Mouse (Mus musculus): ENCODE data around the gene Ralgps1. TPM values are rescaled to one million over a fixed set of nuclear protein-coding genes. Genes with fewer than 3 reads are reported as not detected.

The Ralgps1 gene
- polyA plus RNA-seq, 1 experiment = 1.1 TPM

DNA sequence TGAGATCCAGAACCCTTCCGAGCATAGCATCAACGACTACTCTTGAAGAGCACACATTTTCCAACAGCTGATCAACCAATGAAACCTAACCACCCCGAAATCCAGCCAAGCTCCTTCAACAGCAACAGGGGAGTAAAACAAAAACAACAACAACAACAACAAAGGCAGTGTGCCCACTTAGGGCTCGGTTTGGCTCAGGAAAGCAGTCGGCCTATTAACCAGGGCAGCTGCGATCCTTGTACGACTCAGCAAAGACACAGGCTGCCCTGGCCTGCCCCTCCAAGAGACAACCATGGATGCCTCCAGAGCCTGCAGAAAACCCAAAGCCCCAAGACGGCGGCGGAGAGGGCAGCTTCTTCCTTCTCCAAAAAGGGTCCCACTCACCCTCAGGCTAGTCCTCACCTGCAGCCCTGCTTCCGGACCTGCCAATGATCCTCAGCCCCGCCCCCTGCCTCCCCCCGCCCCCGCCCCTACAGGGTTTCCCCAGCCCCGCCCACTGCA, 960 bp downstream of the Ralgps1 start:
- no peak overlapping the region for H3K27ac ChIP-seq (replicated peaks; ENCODE audit: low read depth, low read length)
- peaks cover 6% of the 10 kb centered on the region; the same call in 1 of the 2 replicates for H3K4me1 ChIP-seq (ENCODE audit: control insufficient read depth, insufficient read depth, insufficient read length, low read length)
- H3K4me3 ChIP-seq (ENCODE audit: insufficient read depth, low read depth, low read length) = peak overlapping the region; percentile 50; the same call in 1 of the 2 replicates

DNA sequence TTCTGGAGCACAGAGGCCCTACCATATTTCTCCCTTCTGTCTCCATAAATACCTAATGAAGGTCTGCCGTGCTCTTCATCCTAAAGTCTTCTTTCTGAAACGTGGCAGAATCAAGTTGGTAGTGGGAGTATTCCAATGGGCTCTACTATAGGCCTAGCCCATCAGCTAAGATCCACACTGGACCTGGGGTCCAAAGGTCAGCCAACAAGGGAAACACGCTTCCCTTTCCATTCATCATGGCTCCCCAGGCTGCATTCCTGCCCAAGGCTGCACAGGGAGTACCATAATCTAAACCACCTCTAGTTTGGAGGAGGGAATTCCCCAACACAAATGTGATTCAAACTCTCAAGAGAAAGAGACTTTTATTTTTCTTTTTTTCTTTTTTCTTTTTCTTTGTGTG, 1.8 kb downstream of the Ralgps1 start:
- Histone ChIP-seq H3K4me1 (ENCODE audit: control insufficient read depth, insufficient read depth, insufficient read length, low read length) (peaks cover 8% of the 10 kb centered on the region; the same call in 1 of the 2 replicates), H3K4me3 (ENCODE audit: insufficient read depth, low read depth, low read length) (no peak overlapping the region)

DNA sequence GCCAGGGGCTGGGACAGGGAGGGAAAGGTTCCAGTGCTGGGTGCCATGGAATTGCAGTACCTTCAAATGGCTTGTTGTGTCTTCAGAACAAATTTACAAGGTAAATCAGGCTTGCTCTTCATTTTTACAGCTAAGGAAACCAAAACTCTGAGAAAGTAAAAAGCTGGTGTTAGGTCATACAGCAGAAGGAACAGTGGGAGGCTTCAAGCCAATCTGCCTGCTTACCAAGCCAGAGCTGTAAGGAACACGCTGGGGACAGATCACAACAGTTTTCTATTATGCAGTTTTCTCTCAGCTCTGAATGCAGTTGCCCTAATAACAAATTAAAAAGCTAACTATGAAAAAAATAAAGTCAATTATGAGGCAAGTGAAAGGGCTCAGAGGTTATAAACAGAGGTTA, 2.8 kb downstream of the Ralgps1 start:
- Histone ChIP-seq H3K4me1 (ENCODE audit: control insufficient read depth, insufficient read depth, insufficient read length, low read length) (peaks cover 8% of the 10 kb centered on the region; the same call in 1 of the 2 replicates), H3K27ac (replicated peaks; ENCODE audit: low read depth, low read length) (no peak overlapping the region), H3K4me3 (ENCODE audit: insufficient read depth, low read depth, low read length) (no peak overlapping the region)

More for the DNA sequence above, 1.8 kb downstream of the Ralgps1 start:
- H3K27ac ChIP-seq (replicated peaks; ENCODE audit: low read depth, low read length) = no peak overlapping the region

DNA sequence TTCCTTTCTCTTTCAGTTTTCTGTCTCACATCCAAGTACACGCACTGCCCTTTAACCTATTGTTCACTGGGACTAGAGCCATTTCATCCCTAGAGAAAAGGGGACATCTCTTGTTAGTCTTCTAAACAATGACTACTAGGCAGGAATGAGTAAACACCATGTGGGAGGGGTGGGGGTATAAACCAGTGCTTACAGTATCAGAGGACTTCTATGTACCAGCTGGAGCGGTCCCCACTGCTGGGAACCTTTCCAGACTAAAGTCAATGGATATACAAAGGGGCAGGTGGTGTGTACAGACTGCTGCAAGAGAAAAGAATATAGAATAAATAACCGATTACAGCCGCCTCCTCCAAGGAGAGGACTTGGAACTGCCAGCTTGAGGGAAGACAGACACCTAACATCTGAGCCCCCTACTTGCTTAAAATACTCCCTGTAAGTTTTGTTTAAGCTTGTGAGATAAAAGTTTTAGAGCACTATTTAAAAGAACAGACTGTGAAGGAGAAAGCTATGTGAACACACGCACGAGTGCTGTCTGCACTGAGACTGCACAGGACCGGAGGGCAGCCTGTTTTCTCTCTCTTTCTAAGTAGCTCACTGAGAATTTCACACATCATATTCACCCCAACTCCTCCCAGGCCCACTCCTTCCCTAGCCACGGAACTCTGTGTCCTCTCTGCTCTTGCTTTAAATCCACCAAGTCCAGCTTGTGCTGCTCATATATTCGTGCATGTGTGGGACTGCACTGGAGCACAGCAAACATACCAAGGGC, 5.4 kb downstream of the Ralgps1 start:
- H3K4me1 ChIP-seq (ENCODE audit: control insufficient read depth, insufficient read depth, insufficient read length, low read length) = peaks cover 8% of the 10 kb centered on the region; the same call in 1 of the 2 replicates
- H3K4me3 ChIP-seq (ENCODE audit: insufficient read depth, low read depth, low read length) = no peak overlapping the region
- no peak overlapping the region; the same call in 1 of the 2 replicates for H3K27ac ChIP-seq (replicated peaks; ENCODE audit: low read depth, low read length)

DNA sequence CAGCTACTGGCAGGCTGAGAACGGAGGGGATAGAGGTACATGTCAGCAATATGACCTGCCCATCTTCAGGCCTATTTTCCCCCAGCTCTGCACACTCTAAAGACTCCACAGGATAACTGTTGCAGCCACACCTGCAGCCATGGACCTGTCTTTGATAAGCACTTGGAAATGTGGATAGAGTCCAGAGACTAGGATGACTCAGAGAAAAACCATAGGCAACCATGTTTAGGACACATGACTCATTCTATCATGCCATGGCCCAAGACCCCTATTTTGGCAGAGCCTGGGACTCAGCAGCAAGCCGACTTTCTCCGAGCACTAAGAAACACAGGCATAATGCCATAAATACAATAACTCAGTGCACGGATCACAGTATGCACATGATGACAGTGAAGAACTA, 6.6 kb downstream of the Ralgps1 start:
- peaks cover 5% of the 10 kb centered on the region; the same call in 1 of the 2 replicates for H3K4me1 ChIP-seq (ENCODE audit: control insufficient read depth, insufficient read depth, insufficient read length, low read length)
- H3K4me3 ChIP-seq (ENCODE audit: insufficient read depth, low read depth, low read length) = no peak overlapping the region
- no peak overlapping the region for H3K27ac ChIP-seq (replicated peaks; ENCODE audit: low read depth, low read length)

DNA sequence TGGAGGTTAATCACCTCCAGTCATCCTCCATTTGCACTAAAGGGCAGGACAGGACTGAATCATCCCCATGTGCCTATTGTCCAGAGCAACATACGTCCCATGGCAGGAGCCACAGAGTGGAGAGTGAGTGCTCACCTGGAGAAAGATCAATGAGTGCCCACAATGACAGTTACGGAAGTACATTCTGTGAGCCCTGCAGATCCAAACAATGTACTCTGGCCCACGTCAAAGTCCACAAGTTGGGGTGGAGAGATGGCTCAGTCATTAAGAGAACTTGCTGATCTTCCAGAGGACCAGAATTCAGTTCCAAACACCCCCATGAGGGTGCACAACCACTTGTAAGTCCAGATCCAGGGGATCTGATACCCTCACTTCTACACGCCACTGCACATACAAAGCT, 7.4 kb downstream of the Ralgps1 start:
- Histone ChIP-seq H3K4me3 (ENCODE audit: insufficient read depth, low read depth, low read length) (no peak overlapping the region), H3K27ac (replicated peaks; ENCODE audit: low read depth, low read length) (no peak overlapping the region), H3K4me1 (ENCODE audit: control insufficient read depth, insufficient read depth, insufficient read length, low read length) (peaks cover 5% of the 10 kb centered on the region; the same call in 1 of the 2 replicates)

DNA sequence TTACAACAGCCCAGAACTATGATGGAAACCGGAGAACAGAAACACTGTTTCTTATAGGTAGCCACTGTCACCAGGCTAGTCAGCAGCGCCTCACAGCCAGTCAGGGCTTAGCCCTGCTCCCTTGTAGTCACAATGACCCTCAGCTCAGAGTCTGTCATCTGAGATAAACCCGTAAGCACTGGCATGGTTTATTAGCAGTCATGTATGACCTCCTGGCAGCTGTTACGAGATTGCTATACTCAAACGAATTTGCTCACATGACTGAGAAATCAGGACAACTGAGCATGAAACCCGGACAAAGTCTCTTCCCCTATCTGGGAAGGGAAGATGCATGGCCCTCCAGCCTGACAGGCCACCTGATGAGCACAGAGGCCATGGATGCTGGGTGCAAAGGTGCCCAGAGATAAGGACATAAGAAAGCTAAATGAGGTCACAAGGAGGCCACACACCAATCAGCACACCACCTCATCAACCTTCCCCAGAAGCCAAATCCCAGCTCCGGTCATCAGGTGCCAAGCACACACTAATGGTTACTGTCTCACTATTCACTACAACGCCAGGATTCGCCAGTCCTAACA, 10.1 kb downstream of the Ralgps1 start:
- Histone ChIP-seq H3K27ac (replicated peaks; ENCODE audit: low read depth, low read length) (no peak overlapping the region), H3K4me3 (ENCODE audit: insufficient read depth, low read depth, low read length) (no peak overlapping the region)

DNA sequence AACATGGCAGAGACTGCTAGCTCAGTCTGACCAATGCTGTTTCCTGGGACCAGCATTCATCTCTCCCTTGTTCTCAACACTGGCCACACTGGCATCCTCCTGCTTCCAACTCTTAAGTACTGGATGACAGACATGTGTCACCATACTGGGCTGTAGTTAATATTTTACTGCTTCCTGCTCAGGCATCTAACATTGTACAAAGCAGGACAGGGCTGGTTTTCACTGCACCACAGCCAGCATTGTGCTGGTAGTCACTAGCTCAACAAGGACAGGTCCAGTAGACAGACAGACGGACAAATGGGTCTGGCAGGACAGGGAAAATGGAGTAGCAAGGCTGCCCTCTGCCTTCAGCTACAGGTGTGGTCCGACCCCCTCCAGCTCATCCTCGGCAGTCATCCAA, 10.7 kb downstream of the Ralgps1 start:
- no peak overlapping the region for H3K4me3 ChIP-seq (ENCODE audit: insufficient read depth, low read depth, low read length)
- H3K27ac ChIP-seq (replicated peaks; ENCODE audit: low read depth, low read length) = no peak overlapping the region
- peaks cover 5% of the 10 kb centered on the region; the same call in 1 of the 2 replicates for H3K4me1 ChIP-seq (ENCODE audit: control insufficient read depth, insufficient read depth, insufficient read length, low read length)

More for the DNA sequence above, 10.1 kb downstream of the Ralgps1 start:
- peaks cover 5% of the 10 kb centered on the region; the same call in 1 of the 2 replicates for H3K4me1 ChIP-seq (ENCODE audit: control insufficient read depth, insufficient read depth, insufficient read length, low read length)

DNA sequence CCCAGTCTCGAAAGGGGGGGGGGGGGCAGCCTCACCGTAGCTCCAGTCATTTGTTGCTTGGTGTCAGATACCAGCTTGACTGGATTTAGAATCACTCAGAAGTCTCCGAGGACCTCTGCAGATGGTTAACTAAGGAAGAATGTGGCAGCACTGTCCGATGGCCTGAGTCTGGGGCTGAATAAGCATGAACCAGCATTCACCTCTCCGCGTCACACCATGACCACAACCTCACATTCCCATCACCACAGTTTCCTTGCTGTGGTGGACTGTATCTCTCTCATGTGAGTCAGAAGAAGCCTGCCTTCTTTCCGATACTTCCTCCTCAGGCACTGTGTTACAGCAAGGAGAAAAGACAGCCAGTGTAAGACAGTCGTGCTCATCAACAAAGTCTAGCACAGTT, 12.1 kb downstream of the Ralgps1 start:
- no peaks in the 10 kb centered on the region for H3K4me1 ChIP-seq (ENCODE audit: control insufficient read depth, insufficient read depth, insufficient read length, low read length)
- no peak overlapping the region for H3K4me3 ChIP-seq (ENCODE audit: insufficient read depth, low read depth, low read length)
- no peak overlapping the region for H3K27ac ChIP-seq (replicated peaks; ENCODE audit: low read depth, low read length)

DNA sequence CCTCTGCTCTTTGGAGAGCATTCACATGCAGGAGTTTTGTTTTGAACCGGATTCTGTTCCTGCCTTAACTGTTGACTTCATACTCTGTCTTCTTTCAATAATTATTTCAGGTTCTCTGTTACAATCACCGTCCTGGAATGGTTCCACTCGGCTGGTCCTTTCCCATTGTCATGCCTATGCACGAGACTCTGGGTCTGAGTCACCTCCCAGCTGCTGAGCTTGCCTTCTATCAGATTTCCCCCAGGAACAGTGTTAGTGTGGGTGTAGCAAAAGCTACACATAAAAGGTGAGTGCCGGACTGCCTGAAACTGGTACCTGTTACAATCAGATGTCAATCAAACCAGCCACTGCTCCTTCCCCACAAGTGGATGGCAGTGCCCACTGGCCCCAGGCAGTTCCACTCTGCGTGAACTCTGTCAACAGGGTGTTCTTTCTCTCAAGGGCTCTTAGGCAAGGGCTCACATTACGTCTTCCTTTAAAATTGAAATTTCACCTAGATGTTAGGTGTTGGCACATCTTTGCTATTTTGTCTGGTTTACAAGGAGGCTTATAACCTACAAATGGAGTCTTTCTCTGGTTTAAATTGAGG, 13.9 kb downstream of the Ralgps1 start:
- no peak overlapping the region for H3K27ac ChIP-seq (replicated peaks; ENCODE audit: low read depth, low read length)

DNA sequence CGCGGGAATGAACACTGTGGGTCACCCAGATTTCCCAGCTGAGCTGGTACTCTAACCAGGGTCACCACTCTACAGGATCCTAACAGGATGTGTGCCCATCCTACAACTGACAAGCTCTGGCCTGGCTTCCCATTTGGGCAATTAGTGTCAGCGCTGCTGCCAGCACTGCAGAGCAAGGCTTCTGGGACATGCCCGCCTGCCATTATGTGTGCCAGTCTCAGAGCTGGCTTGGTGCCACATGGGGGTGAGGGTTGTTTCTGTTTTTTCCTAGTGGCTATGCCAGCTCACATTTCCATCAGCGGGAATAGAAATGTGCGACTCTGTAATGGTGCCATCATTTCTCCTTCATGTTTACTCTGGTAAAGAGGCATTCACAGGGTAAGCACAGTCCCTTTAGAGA, 15.7 kb downstream of the Ralgps1 start:
- Histone ChIP-seq H3K4me3 (ENCODE audit: insufficient read depth, low read depth, low read length) (no peak overlapping the region), H3K4me1 (ENCODE audit: control insufficient read depth, insufficient read depth, insufficient read length, low read length) (no peaks in the 10 kb centered on the region), H3K27ac (replicated peaks; ENCODE audit: low read depth, low read length) (no peak overlapping the region)

More for the DNA sequence above, 13.9 kb downstream of the Ralgps1 start:
- no peaks in the 10 kb centered on the region for H3K4me1 ChIP-seq (ENCODE audit: control insufficient read depth, insufficient read depth, insufficient read length, low read length)
- no peak overlapping the region for H3K4me3 ChIP-seq (ENCODE audit: insufficient read depth, low read depth, low read length)

DNA sequence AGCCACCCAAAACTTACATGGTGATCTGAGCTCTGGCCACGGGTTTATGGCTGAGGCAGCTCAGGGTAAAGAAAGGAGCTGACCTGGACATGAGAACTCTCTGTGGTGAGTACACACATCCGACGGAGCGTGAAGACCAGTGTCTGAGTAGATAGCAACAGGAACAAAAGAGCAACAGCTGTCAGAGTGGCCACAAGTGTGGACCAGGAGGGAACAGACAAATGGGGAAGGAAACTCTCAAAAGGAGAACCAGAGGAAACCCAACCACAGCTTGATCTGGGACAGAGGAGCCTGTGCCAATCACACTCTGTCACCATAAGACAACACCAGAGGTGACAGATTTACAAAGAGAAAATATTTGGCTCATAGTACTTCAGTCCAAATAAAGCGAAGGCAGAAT, 17.9 kb downstream of the Ralgps1 start:
- 0 out of 2 replicates have a peak overlapping the region, but pooled peaks have one; percentile 10 for H3K27ac ChIP-seq (replicated peaks; ENCODE audit: low read depth, low read length)
- no peaks in the 10 kb centered on the region for H3K4me1 ChIP-seq (ENCODE audit: control insufficient read depth, insufficient read depth, insufficient read length, low read length)

DNA sequence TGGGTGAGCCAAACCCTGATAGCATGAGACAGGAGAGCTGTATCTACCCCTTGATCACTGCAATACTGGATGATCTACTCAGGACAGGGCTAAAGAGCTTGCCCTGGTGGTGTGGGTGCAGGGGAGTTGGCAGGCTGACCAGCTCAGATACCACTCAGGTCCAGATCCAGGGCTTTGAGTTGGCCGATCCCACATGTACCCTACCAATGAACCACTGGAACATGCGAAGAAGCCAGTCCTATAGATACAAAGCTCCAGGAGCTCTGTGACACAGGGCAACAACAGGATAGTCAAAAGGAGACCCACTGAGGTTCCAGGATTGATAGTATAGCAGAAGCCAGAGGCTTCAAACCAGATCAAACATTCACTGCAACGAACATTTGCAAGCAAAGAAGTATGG, 19.8 kb downstream of the Ralgps1 start:
- Histone ChIP-seq H3K4me1 (ENCODE audit: control insufficient read depth, insufficient read depth, insufficient read length, low read length) (no peaks in the 10 kb centered on the region), H3K27ac (replicated peaks; ENCODE audit: low read depth, low read length) (peak overlapping the region; percentile 61), H3K4me3 (ENCODE audit: insufficient read depth, low read depth, low read length) (no peak overlapping the region)

More for the DNA sequence above, 17.9 kb downstream of the Ralgps1 start:
- no peak overlapping the region for H3K4me3 ChIP-seq (ENCODE audit: insufficient read depth, low read depth, low read length)

DNA sequence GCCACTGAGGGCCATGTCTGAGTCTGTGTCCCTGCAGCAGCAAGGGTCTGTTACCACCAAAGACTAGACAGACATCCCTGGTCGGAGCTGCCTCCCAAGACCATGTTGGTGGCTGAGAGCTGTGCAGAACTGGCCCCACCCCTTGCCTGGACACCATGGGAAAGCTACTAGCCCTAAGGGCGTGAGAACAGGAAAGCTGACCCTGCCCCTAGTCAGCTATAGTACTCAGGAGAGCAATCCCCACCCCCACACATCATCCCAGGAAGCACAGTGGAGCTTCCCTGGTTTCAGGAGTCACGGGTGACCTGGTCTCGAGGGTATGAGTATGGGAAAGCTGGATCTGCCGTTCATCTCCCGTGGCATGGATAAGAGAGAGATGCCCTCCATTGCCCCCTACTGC, 20.4 kb downstream of the Ralgps1 start:
- Histone ChIP-seq H3K27ac (replicated peaks; ENCODE audit: low read depth, low read length) (peak overlapping the region; percentile 61), H3K4me1 (ENCODE audit: control insufficient read depth, insufficient read depth, insufficient read length, low read length) (no peaks in the 10 kb centered on the region), H3K4me3 (ENCODE audit: insufficient read depth, low read depth, low read length) (no peak overlapping the region)

DNA sequence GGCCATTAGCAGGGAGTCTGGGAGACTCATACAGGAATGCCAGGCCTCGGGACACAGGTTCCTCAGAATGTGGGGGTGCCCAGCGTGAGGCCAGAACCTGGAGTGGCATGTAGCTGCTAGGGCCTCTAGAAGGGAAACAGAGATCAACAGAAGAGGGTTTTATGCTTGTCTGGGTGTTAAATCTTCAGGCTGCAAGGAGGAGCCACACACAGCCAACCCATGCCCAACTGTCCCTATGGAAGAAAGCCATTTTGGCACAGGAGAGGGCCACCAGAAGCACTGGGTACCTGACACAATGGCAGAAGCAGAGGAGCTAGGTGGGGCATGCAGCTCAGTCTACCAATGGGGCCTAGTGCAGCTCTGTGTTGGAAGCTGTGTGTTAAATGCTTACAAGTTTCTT, 21.7 kb downstream of the Ralgps1 start:
- Histone ChIP-seq H3K4me3 (ENCODE audit: insufficient read depth, low read depth, low read length) (no peak overlapping the region), H3K4me1 (ENCODE audit: control insufficient read depth, insufficient read depth, insufficient read length, low read length) (no peaks in the 10 kb centered on the region), H3K27ac (replicated peaks; ENCODE audit: low read depth, low read length) (peak overlapping the region; percentile 14; the same call in 1 of the 2 replicates)

Measured in brown adipose tissue, adult 24 weeks (tissue).